Mouse (Mus musculus) cerebellum, adult 2 months (tissue): ENCODE measurements around the gene Ccnb1.

ENCODE experiments used
- CTCF ChIP-seq: fragments of 200-500 bp; IDR thresholded peaks from 2 replicates; pipeline ENCODE4 v1.5.1; 2011; ENCODE audit warnings: low read depth, mild to moderate bottlenecking, control low read depth, low read length, moderate library complexity, borderline replicate concordance; ENCODE audit not compliant: insufficient read depth
- POLR2A ChIP-seq: fragments of 200-500 bp; IDR thresholded peaks from 2 replicates; pipeline ENCODE4 v1.6.1; 2011; ENCODE audit warnings: low read length, control low read depth, borderline replicate concordance; ENCODE audit not compliant: insufficient read depth

DNA sequence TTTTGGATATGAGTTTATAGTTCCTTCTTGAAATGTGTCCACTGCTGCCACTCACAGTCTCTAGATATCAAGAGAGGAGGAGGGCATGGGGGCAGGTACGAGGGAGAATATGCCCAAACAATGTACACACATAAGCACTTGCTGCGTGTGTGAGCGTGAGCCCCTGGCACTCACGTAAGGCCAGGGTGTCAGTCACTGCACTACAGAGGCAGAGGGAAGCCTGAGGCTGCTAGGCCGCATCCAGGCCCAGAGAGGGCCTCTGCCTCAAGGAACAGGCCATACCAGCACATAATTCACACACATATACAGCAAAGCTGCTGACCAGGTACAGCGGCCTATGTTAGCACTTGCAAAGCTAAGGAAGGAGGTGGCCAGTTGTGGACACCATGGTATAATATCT, 44.8 kb upstream of the Ccnb1 start:
- TF ChIP-seq POLR2A (no peak), CTCF (no peak)
